Mouse (Mus musculus) neutrophil, adult 59 days (primary cell): ENCODE data around the gene Slc5a3. TPM values are rescaled to one million over a fixed set of nuclear protein-coding genes. Genes with fewer than 3 reads are reported as not detected.

Experiments used
- total RNA-seq, 2 experiments: library from RNA; stranded (reverse); gene quantifications; 1 replicate in 1 of 2; 2 replicates in 1 of 2; pipeline ENCODE4 v1.2.4; 2023

Slc5a3 gene
- 1 to 10 TPM in 1 of 2 experiments, under 1 TPM in 1; 0.75 to 1.6 TPM for total RNA-seq

DNA sequence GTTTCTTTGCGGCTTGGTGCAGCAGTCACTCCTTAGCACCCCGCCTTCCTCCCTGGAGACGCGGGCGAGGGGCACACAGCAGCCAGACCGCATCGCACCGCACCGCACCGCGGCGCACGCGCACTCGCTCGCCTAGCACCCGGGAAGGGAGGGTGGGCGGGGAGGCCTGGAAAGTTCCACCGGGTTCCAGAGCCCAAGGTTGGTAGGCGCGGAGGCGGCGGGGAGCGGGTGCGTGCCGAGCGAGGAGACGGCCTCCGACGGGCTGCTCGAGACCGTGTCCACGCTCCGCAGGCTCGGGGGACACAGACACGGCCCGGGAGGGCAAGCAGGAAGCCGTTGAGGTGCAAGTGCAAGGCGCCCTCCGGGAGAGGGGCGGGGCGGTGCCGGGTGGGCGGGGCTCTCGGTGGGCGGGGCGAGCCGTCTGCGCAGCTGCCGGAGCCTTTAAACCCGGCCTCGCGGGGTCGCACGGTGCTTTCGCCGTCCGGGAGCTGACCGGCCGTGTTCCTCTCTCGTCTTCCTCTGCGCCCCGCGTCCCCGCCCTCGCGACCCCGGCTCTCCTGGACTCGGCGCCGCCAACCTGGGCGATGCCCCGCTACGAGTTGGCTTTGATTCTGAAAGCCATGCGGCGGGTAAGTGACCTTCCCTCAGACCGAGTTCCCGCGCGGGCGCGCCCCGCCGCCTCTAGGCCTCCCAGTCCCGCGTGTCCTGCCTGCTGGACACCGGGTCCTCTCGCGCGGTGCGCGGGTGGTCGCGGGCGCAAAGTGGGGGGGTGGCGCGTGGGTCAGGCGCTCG is at the start of gene Slc5a3, which contains the start of the genes Mrps6 and Gm49711:
Slc5a3 (plus strand) TSS at position 471 of the 792 bp plus-strand sequence.
Mrps6 (plus strand) TSS at position 419 of the 792 bp plus-strand sequence.
Gm49711 (plus strand) TSS at position 465 of the 792 bp plus-strand sequence.

Other genes with a start within 250 kb of the Slc5a3 start
- gene Mrps6, start 52 bp upstream of the Slc5a3 start, total RNA-seq: 1 to 10 TPM; 2.7 to 4.4 TPM
- not detected for gene Gm49711, start within 50 bp of the Slc5a3 start, total RNA-seq
- gene Kcne2, start 234.1 kb downstream of the Slc5a3 start, total RNA-seq: not detected
- 10 to 100 TPM; 18.8 to 23.4 TPM for gene Smim11, start 243.0 kb downstream of the Slc5a3 start, total RNA-seq